Mouse (Mus musculus): ENCODE data around the gene Egln1. TPM values are rescaled to one million over a fixed set of nuclear protein-coding genes. Genes with fewer than 3 reads are reported as not detected.

Egln1 gene
- total and polyA plus RNA-seq, 3 experiments: 47.1 to 55.0 TPM; not detected in 1

DNA sequence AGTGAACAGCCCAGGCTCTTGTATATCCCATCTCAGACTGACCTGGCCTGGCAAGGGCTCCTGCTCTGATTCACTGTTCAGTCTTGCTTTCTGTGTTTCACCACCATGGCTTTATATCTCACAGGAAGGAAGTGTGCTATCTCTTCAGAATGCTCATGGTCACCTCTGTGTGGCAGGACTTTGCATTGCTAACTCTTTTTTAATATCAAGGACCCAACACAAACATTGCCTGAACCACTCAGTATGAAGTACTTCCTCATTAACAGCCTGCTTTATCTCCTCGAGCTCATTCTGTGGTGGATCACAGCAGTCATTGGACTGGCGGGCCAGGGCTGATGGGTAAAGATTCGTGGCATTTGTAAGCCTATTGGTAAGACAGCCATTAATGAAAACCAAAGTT lies 82.5 kb downstream of the Egln1 start (continued):
- no peak for TF ChIP-seq CHD1 (IDR thresholded peaks at IDR 0.05; ENCODE audit: low read depth, low read length)
- TF ChIP-seq MYB (IDR thresholded peaks at IDR 0.05; ENCODE audit: low read depth, low read length): no peak

GRCm38 (mm10) chr8:124863729-124864128 lies 85.4 kb downstream of the Egln1 start:
- H3K9ac ChIP-seq (ENCODE audit: control insufficient read depth, low read depth, low read length, poor library complexity, severe bottlenecking): peak overlapping the region; percentile 97
- peak overlapping the region; percentile 81 to 96 for H3K4me3 ChIP-seq (ENCODE audit: control insufficient read depth in 1 of 2, insufficient read depth in 1 of 2, low read depth in 2 of 2, low read length in 2 of 2)
- peaks cover 74% of the 10 kb centered on the region for H3K79me2 ChIP-seq (ENCODE audit: control insufficient read depth, insufficient read depth, low read length, poor library complexity)
- peak; percentile 73 for DNase-seq (ENCODE audit: low read depth, low spot score)
- no peaks in the 10 kb centered on the region for H3K27me3 ChIP-seq (ENCODE audit: control insufficient read depth in 1 of 2, insufficient read depth in 2 of 2, low read length in 2 of 2)
- peaks cover 4 to 48% of the 10 kb centered on the region in 2 experiments; a peak in 3 of 4 replicates for H3K36me3 ChIP-seq (ENCODE audit: control insufficient read depth in 1 of 2, insufficient read depth in 2 of 2, low read length in 2 of 2)
- peak overlapping the region; percentile 70 for H3K27ac ChIP-seq (ENCODE audit: control insufficient read depth, low read depth, low read length)
- peaks cover 26 to 48% of the 10 kb centered on the region in 2 experiments for H3K4me1 ChIP-seq (ENCODE audit: control insufficient read depth in 1 of 2, insufficient read depth in 2 of 2, low read length in 2 of 2)
- H3K9me3 ChIP-seq (replicated peaks; ENCODE audit: insufficient read depth, low read length): no peaks in the 10 kb centered on the region
- TF ChIP-seq NELFE (IDR thresholded peaks at IDR 0.05; ENCODE audit: low read depth, low read length) (no peak; the same call in 1 of the 2 replicates), MAX (IDR thresholded peaks at IDR 0.05; ENCODE audit: low read length) (peak; percentile 70), JUND (IDR thresholded peaks at IDR 0.05; ENCODE audit: low read depth, low read length) (no peak), EP300 (IDR thresholded peaks at IDR 0.05; ENCODE audit: low read depth in 1 of 2, low read length in 2 of 2) (peak; percentile 23 to 56; a peak in 2 of 4 replicates), BHLHE40 (IDR thresholded peaks at IDR 0.05; ENCODE audit: borderline replicate concordance, low read depth, low read length) (no peak), MAZ (IDR thresholded peaks at IDR 0.05; ENCODE audit: low read depth, low read length) (peak; percentile 69; the same call in 1 of the 2 replicates), TBP (IDR thresholded peaks at IDR 0.05; ENCODE audit: low read depth, low read length) (peak; percentile 64), MEF2A (IDR thresholded peaks at IDR 0.05; ENCODE audit: extremely low read depth, insufficient replicate concordance, low read depth, low read length, poor library complexity, severe bottlenecking) (no peak), CHD1 (IDR thresholded peaks at IDR 0.05; ENCODE audit: low read depth, low read length) (no peak; the same call in 1 of the 2 replicates), ETS1 (IDR thresholded peaks at IDR 0.05; ENCODE audit: low read depth, low read length) (no peak; the same call in 1 of the 2 replicates), KAT2A (conservative IDR thresholded peaks at IDR 0.05; ENCODE audit: low read depth, low read length) (no peak), POLR2A (IDR thresholded peaks at IDR 0.05; ENCODE audit: control insufficient read depth in 1 of 2, insufficient read depth in 1 of 2, low read depth in 1 of 2, low read length in 2 of 2, poor library complexity in 1 of 2) (peak in 1 of 2 experiments; percentile 43; a peak in 2 of 4 replicates), MXI1 (IDR thresholded peaks at IDR 0.05; ENCODE audit: low read depth, low read length) (peak; percentile 65; the same call in 1 of the 2 replicates), ZKSCAN1 (IDR thresholded peaks at IDR 0.05; ENCODE audit: low read depth, low read length) (no peak), MYB (IDR thresholded peaks at IDR 0.05; ENCODE audit: low read depth, low read length) (no peak), E2F4 (IDR thresholded peaks at IDR 0.05; ENCODE audit: borderline replicate concordance, low read depth, low read length) (no peak), ZMIZ1 (IDR thresholded peaks at IDR 0.05; ENCODE audit: low read depth, low read length) (no peak), NRF1 (IDR thresholded peaks at IDR 0.05; ENCODE audit: insufficient read depth, low read depth, low read length, poor library complexity, severe bottlenecking) (no peak), UBTF (IDR thresholded peaks at IDR 0.05; ENCODE audit: borderline replicate concordance, insufficient read depth, low read depth, low read length) (no peak), HCFC1 (IDR thresholded peaks at IDR 0.05; ENCODE audit: low read depth, low read length) (no peak), RAD21 (IDR thresholded peaks at IDR 0.05; ENCODE audit: low read depth, low read length) (no peak), POLR2AphosphoS5 (IDR thresholded peaks at IDR 0.05; ENCODE audit: borderline replicate concordance, low read depth, low read length) (no peak), ZNF384 (IDR thresholded peaks at IDR 0.05; ENCODE audit: low read depth, low read length) (peak; percentile 40; the same call in 1 of the 2 replicates), SMC3 (IDR thresholded peaks at IDR 0.05; ENCODE audit: low read depth, low read length) (no peak), SIN3A (IDR thresholded peaks at IDR 0.05; ENCODE audit: low read length) (peak; percentile 32; the same call in 1 of the 2 replicates), MYC (IDR thresholded peaks at IDR 0.05; ENCODE audit: low read depth, low read length) (peak; percentile 85), GATA1 (IDR thresholded peaks at IDR 0.05; ENCODE audit: low read depth, low read length) (no peak), MAFK (IDR thresholded peaks at IDR 0.05; ENCODE audit: borderline replicate concordance, low read depth, low read length) (no peak), TAL1 (IDR thresholded peaks at IDR 0.05; ENCODE audit: low read length) (no peak), CHD2 (IDR thresholded peaks at IDR 0.05; ENCODE audit: low read length) (no peak), GABPA (IDR thresholded peaks at IDR 0.05; ENCODE audit: low read depth, low read length) (no peak), ELF1 (IDR thresholded peaks at IDR 0.05; ENCODE audit: low read depth, low read length) (0 out of 2 replicates have a peak, but pooled peaks have one; percentile 7), CTCF (IDR thresholded peaks at IDR 0.05 in 2 of 3, conservative IDR thresholded peaks at IDR 0.05 in 1 of 3; ENCODE audit: control insufficient read depth in 1 of 3, insufficient read depth in 1 of 3, low read depth in 2 of 3, low read length in 3 of 3, poor library complexity in 1 of 3, severe bottlenecking in 1 of 3) (no peak), RCOR1 (IDR thresholded peaks at IDR 0.05; ENCODE audit: low read depth, low read length) (no peak), ZC3H11A (IDR thresholded peaks at IDR 0.05; ENCODE audit: low read depth, low read length) (no peak)
